Mouse (Mus musculus): ENCODE measurements around the gene Dlgap1.

DNA sequence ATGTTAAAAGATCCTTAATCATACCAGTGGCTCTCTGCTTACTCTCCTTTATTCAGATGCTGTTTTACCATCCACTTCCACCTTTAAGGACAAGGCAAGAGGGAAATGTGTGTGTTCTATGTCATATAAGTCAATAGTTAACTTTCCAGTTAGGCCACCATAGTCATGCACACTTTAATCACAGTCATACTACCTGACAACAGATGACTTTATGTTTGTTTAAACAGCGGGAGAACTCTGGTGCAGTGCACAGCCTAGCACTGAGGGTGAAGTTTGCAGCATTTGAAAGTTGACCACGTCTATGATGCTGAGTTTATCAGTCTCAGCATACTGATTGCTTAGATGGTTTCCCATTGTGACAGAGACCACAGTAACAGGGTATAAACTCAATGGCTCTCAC is 433.0 kb downstream of the Dlgap1 start:
- TF ChIP-seq CTCF (IDR thresholded peaks at IDR 0.05; ENCODE audit: low read depth) (no peak), EP300 (IDR thresholded peaks at IDR 0.05; ENCODE audit: low read depth) (no peak)
